Mouse (Mus musculus): ENCODE measurements at regions not wholly inside any gene's neighbourhood (a gene's known extent, or its start where the extent isn't known, plus 50 kb on each side); places are given as distances from the start of the nearest gene placed in this dataset.

DNA sequence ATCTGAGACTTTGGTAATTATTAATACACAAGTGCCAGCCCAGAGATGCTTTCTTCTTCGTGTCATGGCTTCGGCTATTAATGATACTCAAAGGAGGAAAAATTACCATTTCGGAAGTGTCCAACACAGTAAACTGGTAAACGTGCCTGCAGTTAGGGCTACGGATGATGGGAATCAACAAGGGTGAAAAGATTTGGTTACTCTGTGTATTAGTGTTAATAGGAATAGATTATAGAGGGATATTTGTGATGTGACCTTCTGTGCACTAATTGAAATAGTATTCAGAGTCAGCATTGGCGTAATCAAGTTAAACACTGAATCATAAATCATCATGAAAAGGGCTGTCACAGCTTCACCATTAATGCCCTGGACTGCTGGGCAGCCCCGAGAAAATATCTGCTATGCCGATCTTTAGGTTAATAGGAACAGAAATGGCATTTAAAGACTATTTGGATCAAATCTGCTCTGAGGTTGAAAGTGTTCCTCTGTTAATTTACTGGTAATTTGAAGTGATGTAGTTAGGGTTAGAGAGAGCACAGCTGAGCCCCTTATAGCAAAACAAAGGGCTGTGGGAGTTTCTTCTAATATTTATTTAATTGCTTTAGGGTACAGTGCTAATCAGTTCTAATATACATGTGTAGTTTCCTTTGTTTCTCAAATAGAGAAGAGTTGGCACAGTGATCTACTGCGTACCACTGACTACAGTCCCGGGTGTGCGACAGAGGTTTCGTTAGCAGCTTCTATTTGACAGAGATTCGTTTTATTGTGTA, 160.7 kb downstream of the Rpl36a-ps1 start:
- Histone ChIP-seq H3K4me1 (ENCODE audit: control insufficient read depth, insufficient read depth, low read length) (no peaks in the 10 kb centered on the region), H3K27ac (replicated peaks; ENCODE audit: low read depth, low read length) (no peak overlapping the region), H3K36me3 (replicated peaks; ENCODE audit: control insufficient read depth, insufficient read depth, low read depth, low read length) (no peaks in the 10 kb centered on the region), H3K4me2 (ENCODE audit: low read depth, low read length) (no peak overlapping the region), H3K9ac (replicated peaks; ENCODE audit: low read length) (no peak overlapping the region), H3K9me3 (replicated peaks; ENCODE audit: control insufficient read depth, low read length) (no peaks in the 10 kb centered on the region), H3K4me3 (ENCODE audit: low read depth, low read length) (no peak overlapping the region), H3K27me3 (ENCODE audit: control insufficient read depth, insufficient read depth, low read length) (no peaks in the 10 kb centered on the region)
- no peak for DNase-seq (ENCODE audit: low spot score)
- 78% methylated on average over 13 of the region's 13 CpGs for WGBS
- ATAC-seq (replicated peaks; ENCODE audit: insufficient number of reproducible peaks, low FRiP score, low TSS enrichment, low read depth) = no peak

DNA sequence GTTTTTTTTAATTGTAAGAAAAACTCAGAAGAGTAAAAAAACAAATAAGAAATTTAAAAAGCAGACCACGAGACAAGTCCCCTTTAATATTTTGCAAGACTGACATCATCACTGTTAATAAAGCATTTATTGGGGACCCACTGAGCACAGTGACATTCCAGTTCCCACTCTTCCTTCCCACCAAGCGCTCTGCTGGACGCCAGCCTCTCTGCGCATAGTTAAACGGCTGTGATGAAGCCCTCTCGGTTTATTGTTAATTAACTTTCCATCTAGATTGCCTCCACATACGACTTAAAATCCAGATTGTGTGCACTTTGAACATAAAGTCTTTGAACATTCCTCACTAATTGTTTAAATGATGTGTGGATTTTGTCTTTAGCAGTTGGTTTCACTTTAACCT, 161.7 kb downstream of the Rpl36a-ps1 start:
- Histone ChIP-seq H3K4me3 (ENCODE audit: low read depth, low read length) (no peak overlapping the region), H3K4me1 (ENCODE audit: control insufficient read depth, insufficient read depth, low read length) (no peaks in the 10 kb centered on the region), H3K27ac (replicated peaks; ENCODE audit: low read depth, low read length) (no peak overlapping the region), H3K4me2 (ENCODE audit: low read depth, low read length) (no peak overlapping the region), H3K9me3 (replicated peaks; ENCODE audit: control insufficient read depth, low read length) (no peaks in the 10 kb centered on the region), H3K27me3 (ENCODE audit: control insufficient read depth, insufficient read depth, low read length) (no peaks in the 10 kb centered on the region), H3K9ac (replicated peaks; ENCODE audit: low read length) (no peak overlapping the region), H3K36me3 (replicated peaks; ENCODE audit: control insufficient read depth, insufficient read depth, low read depth, low read length) (no peaks in the 10 kb centered on the region)
- no peak for DNase-seq (ENCODE audit: low spot score)
- 64% methylated on average over 7 of the region's 7 CpGs for WGBS
- no peak for ATAC-seq (replicated peaks; ENCODE audit: insufficient number of reproducible peaks, low FRiP score, low TSS enrichment, low read depth)

DNA sequence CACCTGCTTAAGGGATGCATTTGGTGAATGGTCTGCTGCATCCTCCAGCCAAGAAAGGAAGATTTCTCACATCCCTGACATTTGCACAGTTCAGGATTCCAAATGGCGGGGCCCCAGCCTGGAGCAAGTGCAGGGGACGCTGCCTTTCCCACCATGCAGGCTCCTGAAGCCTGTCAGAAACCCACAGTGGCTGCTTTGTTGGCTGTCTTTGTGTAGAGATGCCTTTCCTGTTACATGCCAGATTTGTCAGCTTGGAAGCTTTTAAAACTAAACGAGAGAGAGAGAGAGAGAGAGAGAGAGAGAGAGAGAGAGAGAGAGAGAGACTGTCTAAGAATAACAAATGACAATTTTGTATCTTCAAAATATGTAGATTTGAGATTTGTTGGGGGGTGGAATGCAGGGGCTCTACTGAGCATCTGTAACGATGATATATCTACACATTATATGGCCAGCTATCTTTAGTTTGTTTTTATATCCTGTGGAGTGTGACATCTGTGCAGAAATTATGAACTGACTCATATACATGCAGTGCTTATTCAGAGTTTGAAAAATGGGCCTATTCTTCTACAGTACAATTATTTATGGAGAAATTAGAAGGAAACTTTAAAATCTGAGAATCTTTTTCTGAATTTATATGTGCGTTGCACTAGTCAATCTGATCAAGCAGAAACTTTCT, 164.0 kb downstream of the Rpl36a-ps1 start:
- Histone ChIP-seq H3K4me2 (ENCODE audit: low read depth, low read length) (no peak overlapping the region), H3K4me3 (ENCODE audit: low read depth, low read length) (no peak overlapping the region), H3K4me1 (ENCODE audit: control insufficient read depth, insufficient read depth, low read length) (no peaks in the 10 kb centered on the region), H3K36me3 (replicated peaks; ENCODE audit: control insufficient read depth, insufficient read depth, low read depth, low read length) (no peaks in the 10 kb centered on the region), H3K9ac (replicated peaks; ENCODE audit: low read length) (no peak overlapping the region), H3K9me3 (replicated peaks; ENCODE audit: control insufficient read depth, low read length) (no peaks in the 10 kb centered on the region), H3K27me3 (ENCODE audit: control insufficient read depth, insufficient read depth, low read length) (no peaks in the 10 kb centered on the region), H3K27ac (replicated peaks; ENCODE audit: low read depth, low read length) (no peak overlapping the region)
- ATAC-seq (replicated peaks; ENCODE audit: insufficient number of reproducible peaks, low FRiP score, low TSS enrichment, low read depth) (no peak), DNase-seq (ENCODE audit: low spot score) (no peak)
- 59% methylated on average over 5 of the region's 5 CpGs for WGBS

DNA sequence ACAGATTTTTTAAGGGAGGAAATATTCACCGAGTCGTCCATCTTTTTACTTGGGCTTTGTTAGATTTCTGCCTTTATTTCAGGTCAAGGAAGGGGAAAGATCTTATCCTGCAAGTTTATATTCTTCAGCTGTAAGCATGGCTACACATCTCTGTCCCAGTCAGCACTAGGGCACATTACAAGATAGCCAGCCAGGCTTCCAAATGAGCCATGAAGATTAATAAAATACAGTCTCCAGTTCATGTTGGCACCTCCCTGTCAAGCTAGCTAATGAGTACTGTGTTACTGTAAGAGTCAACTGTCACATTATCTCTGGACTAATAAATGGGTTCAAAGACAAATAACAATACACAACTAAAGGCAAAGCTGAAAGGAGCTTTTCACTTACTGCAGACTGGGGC, 166.6 kb downstream of the Rpl36a-ps1 start:
- Histone ChIP-seq H3K4me3 (ENCODE audit: low read depth, low read length) (no peak overlapping the region), H3K27me3 (ENCODE audit: control insufficient read depth, insufficient read depth, low read length) (no peaks in the 10 kb centered on the region), H3K4me2 (ENCODE audit: low read depth, low read length) (no peak overlapping the region), H3K9ac (replicated peaks; ENCODE audit: low read length) (no peak overlapping the region), H3K27ac (replicated peaks; ENCODE audit: low read depth, low read length) (no peak overlapping the region), H3K4me1 (ENCODE audit: control insufficient read depth, insufficient read depth, low read length) (no peaks in the 10 kb centered on the region), H3K36me3 (replicated peaks; ENCODE audit: control insufficient read depth, insufficient read depth, low read depth, low read length) (no peaks in the 10 kb centered on the region), H3K9me3 (replicated peaks; ENCODE audit: control insufficient read depth, low read length) (no peaks in the 10 kb centered on the region)
- no peak for ATAC-seq (replicated peaks; ENCODE audit: insufficient number of reproducible peaks, low FRiP score, low TSS enrichment, low read depth)
- WGBS = 91% methylated on average over 2 of the region's 2 CpGs
- no peak for DNase-seq (ENCODE audit: low spot score)

DNA sequence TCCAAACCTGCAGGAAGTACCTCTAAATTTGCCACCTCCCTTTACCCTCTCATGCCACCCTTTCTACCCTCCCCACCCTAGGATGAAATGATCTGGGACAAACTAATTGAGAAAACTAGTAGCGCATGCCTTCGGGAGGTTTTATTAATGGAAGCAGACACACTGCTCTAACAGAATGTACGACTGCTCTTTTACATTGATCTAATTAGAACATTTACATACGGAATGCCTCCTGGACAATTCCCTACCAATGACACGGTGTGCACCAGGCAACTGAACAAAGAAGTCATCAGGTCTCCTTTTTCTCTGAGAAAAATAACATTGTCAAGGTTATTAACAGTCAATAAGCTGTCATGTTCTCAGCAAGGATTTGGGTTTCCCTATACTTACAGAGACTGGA, 180.5 kb downstream of the Rpl36a-ps1 start:
- Histone ChIP-seq H3K9me3 (replicated peaks; ENCODE audit: control insufficient read depth, low read length) (no peaks in the 10 kb centered on the region), H3K27ac (replicated peaks; ENCODE audit: low read depth, low read length) (no peak overlapping the region), H3K4me2 (ENCODE audit: low read depth, low read length) (no peak overlapping the region), H3K4me1 (ENCODE audit: control insufficient read depth, insufficient read depth, low read length) (no peaks in the 10 kb centered on the region), H3K36me3 (replicated peaks; ENCODE audit: control insufficient read depth, insufficient read depth, low read depth, low read length) (no peaks in the 10 kb centered on the region), H3K9ac (replicated peaks; ENCODE audit: low read length) (no peak overlapping the region), H3K4me3 (ENCODE audit: low read depth, low read length) (no peak overlapping the region), H3K27me3 (ENCODE audit: control insufficient read depth, insufficient read depth, low read length) (no peaks in the 10 kb centered on the region)
- ATAC-seq (replicated peaks; ENCODE audit: insufficient number of reproducible peaks, low FRiP score, low TSS enrichment, low read depth) (no peak), DNase-seq (ENCODE audit: low spot score) (no peak)
- 84% methylated on average over 5 of the region's 5 CpGs for WGBS

DNA sequence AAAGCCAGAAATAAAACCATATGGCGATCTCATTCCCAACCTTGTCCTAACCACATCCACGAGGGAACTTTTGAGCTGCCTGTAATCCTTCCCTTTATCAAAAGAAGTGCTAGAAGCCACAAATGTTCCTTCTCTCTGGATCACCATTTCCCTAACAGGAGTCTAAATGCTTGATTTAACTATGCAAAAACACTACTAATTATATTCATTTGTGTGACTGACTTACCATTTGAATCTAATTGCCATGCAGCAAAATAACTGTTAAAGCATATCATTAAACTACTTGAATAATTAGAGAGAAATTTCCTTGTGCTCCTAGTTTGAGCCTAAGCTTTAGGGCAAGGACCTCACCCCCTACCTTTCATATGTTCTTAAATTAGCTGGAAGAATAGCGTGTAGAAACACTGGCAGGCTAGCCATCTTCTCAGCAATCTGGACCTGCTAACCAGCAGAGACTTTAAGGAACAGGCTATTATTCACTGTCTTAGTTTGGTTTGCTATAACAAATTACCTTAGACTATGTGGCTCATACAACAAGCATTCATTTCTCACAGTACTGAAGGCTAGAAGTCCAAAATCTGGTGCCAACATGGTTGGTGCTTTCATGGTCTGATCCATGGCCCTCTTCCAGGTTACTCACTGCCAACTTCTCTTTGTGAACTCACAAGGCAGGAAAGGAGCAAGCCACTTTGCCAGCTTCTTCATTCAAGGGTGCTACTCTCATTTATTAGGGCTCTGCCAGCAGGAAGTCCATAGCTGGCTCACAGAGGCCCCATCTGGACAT, 183.7 kb downstream of the Rpl36a-ps1 start:
- no peak overlapping the region for H3K4me2 ChIP-seq (ENCODE audit: low read depth, low read length)
- no peaks in the 10 kb centered on the region for H3K9me3 ChIP-seq (replicated peaks; ENCODE audit: control insufficient read depth, low read length)
- no peak overlapping the region for H3K27ac ChIP-seq (replicated peaks; ENCODE audit: low read depth, low read length)
- ATAC-seq (replicated peaks; ENCODE audit: insufficient number of reproducible peaks, low FRiP score, low TSS enrichment, low read depth) (no peak), DNase-seq (ENCODE audit: low spot score) (no peak)
- WGBS = 81% methylated on average over 3 of the region's 3 CpGs
- no peaks in the 10 kb centered on the region for H3K27me3 ChIP-seq (ENCODE audit: control insufficient read depth, insufficient read depth, low read length)
- H3K4me1 ChIP-seq (ENCODE audit: control insufficient read depth, insufficient read depth, low read length) = no peaks in the 10 kb centered on the region
- no peak overlapping the region for H3K4me3 ChIP-seq (ENCODE audit: low read depth, low read length)
- H3K36me3 ChIP-seq (replicated peaks; ENCODE audit: control insufficient read depth, insufficient read depth, low read depth, low read length) = no peaks in the 10 kb centered on the region
- no peak overlapping the region for H3K9ac ChIP-seq (replicated peaks; ENCODE audit: low read length)

DNA sequence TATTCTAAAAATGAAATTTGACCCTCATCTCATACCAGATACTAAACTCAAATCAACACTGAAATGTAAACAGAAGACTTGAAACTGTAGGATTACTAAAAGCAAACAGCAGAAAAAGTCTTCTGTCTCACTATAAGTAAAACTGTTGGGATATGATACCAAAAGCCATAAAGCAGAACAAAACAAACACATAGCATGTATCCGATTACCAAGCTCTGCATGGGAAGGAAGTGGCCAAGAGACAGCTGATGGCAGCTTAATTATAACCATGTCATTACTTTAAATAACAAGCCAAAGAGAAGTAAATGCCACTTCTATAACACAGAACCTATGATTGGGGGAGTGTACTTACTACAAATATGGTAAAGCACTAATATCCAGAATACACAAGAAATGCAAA, 186.0 kb downstream of the Rpl36a-ps1 start:
- WGBS = 62% methylated on average over 1 of the region's 1 CpGs
- H3K9me3 ChIP-seq (replicated peaks; ENCODE audit: control insufficient read depth, low read length) = no peaks in the 10 kb centered on the region
- H3K4me1 ChIP-seq (ENCODE audit: control insufficient read depth, insufficient read depth, low read length) = no peaks in the 10 kb centered on the region
- ATAC-seq (replicated peaks; ENCODE audit: insufficient number of reproducible peaks, low FRiP score, low TSS enrichment, low read depth) = no peak
- no peak overlapping the region for H3K4me2 ChIP-seq (ENCODE audit: low read depth, low read length)
- no peak for DNase-seq (ENCODE audit: low spot score)
- H3K27me3 ChIP-seq (ENCODE audit: control insufficient read depth, insufficient read depth, low read length) = no peaks in the 10 kb centered on the region
- H3K4me3 ChIP-seq (ENCODE audit: low read depth, low read length) = no peak overlapping the region
- no peak overlapping the region for H3K27ac ChIP-seq (replicated peaks; ENCODE audit: low read depth, low read length)
- H3K9ac ChIP-seq (replicated peaks; ENCODE audit: low read length) = no peak overlapping the region
- no peaks in the 10 kb centered on the region for H3K36me3 ChIP-seq (replicated peaks; ENCODE audit: control insufficient read depth, insufficient read depth, low read depth, low read length)

DNA sequence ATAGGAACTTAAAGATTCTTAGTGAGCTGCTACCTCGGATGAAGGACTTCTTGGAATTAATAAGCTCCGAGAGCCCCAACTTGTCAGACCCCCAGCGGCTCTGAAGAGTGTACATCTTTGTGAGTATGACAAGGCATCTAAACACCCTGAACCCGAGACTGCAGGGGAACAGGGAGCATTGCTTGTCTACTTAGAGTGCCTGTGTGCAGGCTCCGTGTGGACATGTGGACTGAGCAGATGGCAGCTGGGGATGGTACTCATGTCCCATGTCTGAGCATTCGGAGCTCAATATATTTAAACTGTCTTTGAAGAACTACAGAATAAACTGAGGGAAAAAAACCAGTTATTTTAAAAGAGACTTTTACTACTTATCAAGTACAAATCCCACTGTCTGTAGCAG, 189.1 kb downstream of the Rpl36a-ps1 start:
- DNase-seq (ENCODE audit: low spot score) = no peak
- H3K36me3 ChIP-seq (replicated peaks; ENCODE audit: control insufficient read depth, insufficient read depth, low read depth, low read length) = no peaks in the 10 kb centered on the region
- no peak for ATAC-seq (replicated peaks; ENCODE audit: insufficient number of reproducible peaks, low FRiP score, low TSS enrichment, low read depth)
- no peaks in the 10 kb centered on the region for H3K27me3 ChIP-seq (ENCODE audit: control insufficient read depth, insufficient read depth, low read length)
- no peak overlapping the region for H3K4me3 ChIP-seq (ENCODE audit: low read depth, low read length)
- no peak overlapping the region for H3K9ac ChIP-seq (replicated peaks; ENCODE audit: low read length)
- no peak overlapping the region for H3K4me2 ChIP-seq (ENCODE audit: low read depth, low read length)
- H3K4me1 ChIP-seq (ENCODE audit: control insufficient read depth, insufficient read depth, low read length) = no peaks in the 10 kb centered on the region
- WGBS = 78% methylated on average over 6 of the region's 6 CpGs
- no peak overlapping the region for H3K27ac ChIP-seq (replicated peaks; ENCODE audit: low read depth, low read length)
- no peaks in the 10 kb centered on the region for H3K9me3 ChIP-seq (replicated peaks; ENCODE audit: control insufficient read depth, low read length)
